Mouse (Mus musculus) T-helper 17 cell (primary cell): ENCODE data around the gene Stk16.

ENCODE experiments used
- in situ Hi-C, 2 experiments: fragments of 300-600 bp; cut with MboI, MseI; formaldehyde crosslinking; loops; 1 replicate in 1 of 2; 2 replicates in 1 of 2; pipeline ENCODE4 v1.15.1; 2025; ENCODE audit warnings: high pct_unique_total_duplicates in 2 of 2

Gene Stk16

GRCm38 (mm10) chr1:75210136-75211087 is at the start of gene Stk16, which contains the start of gene Glb1l:
TSS of gene Stk16 (plus strand) at chr1:75210838.
TSS of gene Glb1l (minus strand) at chr1:75210813.
- in situ Hi-C loops = loop anchor here (10.0 kb wide), 3 partner anchors 86 to 616 kb away; partner anchors contain the start of genes Dnpep (in 1 of the 2) and Nhej1 (in 1 of the 2)

- in situ Hi-C loops = no loop called here
These were observed 42.6 kb upstream of the Stk16 start for GRCm38 (mm10) chr1:75168093-75168471.

- in situ Hi-C loops = no loop called here
These were observed 41.9 kb upstream of the Stk16 start, which contains the start of gene Zfand2b for GRCm38 (mm10) chr1:75168472-75169464. TSS of gene Zfand2b (plus strand) at chr1:75168646.

GRCm38 (mm10) chr1:75179334-75180104 is 31.1 kb upstream of the Stk16 start:
- in situ Hi-C loops = loop anchor here in 1 of 2 experiments (10.0 kb wide), 1 partner anchor 125 kb away; no protein-coding TSS in a partner anchor

GRCm38 (mm10) chr1:75180105-75180590 is 30.5 kb upstream of the Stk16 start, which contains the start of gene Abcb6:
TSS of gene Abcb6 (minus strand) at chr1:75180392.
- in situ Hi-C loops = no loop called here

- in situ Hi-C loops = no loop called here
These were observed 29.9 kb upstream of the Stk16 start for GRCm38 (mm10) chr1:75180741-75181140.

- in situ Hi-C loops = no loop called here
These were observed 29.2 kb upstream of the Stk16 start for GRCm38 (mm10) chr1:75181377-75181870.

GRCm38 (mm10) chr1:75182160-75182559 is 28.5 kb upstream of the Stk16 start:
- in situ Hi-C loops = no loop called here

- in situ Hi-C loops = loop anchor here in 1 of 2 experiments (5.0 kb wide), 1 partner anchor 58 kb away; the partner anchor contains the start of gene Nhej1
These were observed 25.1 kb upstream of the Stk16 start for GRCm38 (mm10) chr1:75185495-75185894.

GRCm38 (mm10) chr1:75187126-75187525 is 23.5 kb upstream of the Stk16 start:
- in situ Hi-C loops = loop anchor here in 1 of 2 experiments (5.0 kb wide), 1 partner anchor 60 kb away; the partner anchor contains the start of gene Nhej1

- in situ Hi-C loops = loop anchor here in 1 of 2 experiments (5.0 kb wide), 1 partner anchor 61 kb away; the partner anchor contains the start of gene Nhej1
These were observed 22.6 kb upstream of the Stk16 start for GRCm38 (mm10) chr1:75187914-75188483.

- in situ Hi-C loops = loop anchor here in 1 of 2 experiments (10.0 kb wide), 1 partner anchor 136 kb away; no protein-coding TSS in a partner anchor
These were observed 20.1 kb upstream of the Stk16 start for GRCm38 (mm10) chr1:75190577-75190976.

- in situ Hi-C loops = loop anchor here in 1 of 2 experiments (10.0 kb wide), 1 partner anchor 136 kb away; no protein-coding TSS in a partner anchor
These were observed 19.4 kb upstream of the Stk16 start for GRCm38 (mm10) chr1:75191258-75191621.

GRCm38 (mm10) chr1:75191622-75192402 is 18.8 kb upstream of the Stk16 start, which contains the start of the genes Ankzf1 and Atg9a:
TSS of gene Ankzf1 (plus strand) at chr1:75192151.
TSS of gene Atg9a (minus strand) at chr1:75192196.
- in situ Hi-C loops = loop anchor here in 1 of 2 experiments (10.0 kb wide), 1 partner anchor 137 kb away; no protein-coding TSS in a partner anchor

- in situ Hi-C loops = loop anchor here in 1 of 2 experiments (10.0 kb wide), 1 partner anchor 138 kb away; no protein-coding TSS in a partner anchor
These were observed 18.2 kb upstream of the Stk16 start for GRCm38 (mm10) chr1:75192452-75192851.

GRCm38 (mm10) chr1:75201236-75201635 is 9.4 kb upstream of the Stk16 start:
- in situ Hi-C loops = no loop called here

GRCm38 (mm10) chr1:75208967-75209678 is 1.5 kb upstream of the Stk16 start:
- in situ Hi-C loops = no loop called here
